Mouse (Mus musculus): ENCODE measurements around the gene Gstp2. TPM values are rescaled to one million over a fixed set of nuclear protein-coding genes. Genes with fewer than 3 reads are reported as not detected.
A peak's percentile ranks its signal among the peaks of the same experiment; 100 is the strongest.
"Not testable (repeated sequence)": the region's sequence is repeated elsewhere in the genome, so short reads cannot be mapped to it uniquely, and the experiment has no call there.

The Gstp2 gene
- polyA plus RNA-seq, 1 experiment, result 132 TPM

DNA sequence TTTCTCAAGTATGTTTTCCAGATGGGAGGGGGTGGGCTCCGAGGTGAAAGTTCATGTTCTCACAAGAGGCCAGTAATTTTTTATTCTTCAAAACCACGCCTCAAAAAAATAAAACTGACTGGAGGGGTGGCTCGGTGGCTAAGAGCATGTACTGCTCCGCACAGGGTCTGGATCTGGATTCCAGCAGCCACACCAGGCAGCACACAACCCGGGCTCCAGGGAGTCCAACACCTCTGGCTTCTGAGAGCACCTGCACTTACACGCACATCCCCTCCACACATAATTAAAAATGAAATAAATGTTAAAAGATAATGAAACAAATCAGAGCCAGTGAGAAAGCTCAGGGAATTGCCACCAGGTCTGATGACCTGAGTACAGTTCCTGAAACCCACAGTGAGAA lies 20.5 kb upstream of the Gstp2 start:
- TF ChIP-seq POLR2A (IDR thresholded peaks at IDR 0.05; ENCODE audit: low read depth, low read length) (no peak), CTCF (IDR thresholded peaks at IDR 0.05; ENCODE audit: extremely low read depth, insufficient read depth, insufficient read length, insufficient replicate concordance) (no peak)
- no peaks in the 10 kb centered on the region for H3K36me3 ChIP-seq (ENCODE audit: control insufficient read depth, insufficient read depth, low read length)
- peak overlapping the region; percentile 69 for H3K27ac ChIP-seq (ENCODE audit: insufficient read depth, low read length)
- H3K4me3 ChIP-seq (ENCODE audit: extremely low read depth, insufficient read depth, insufficient read length), result peak overlapping the region; percentile 16; the same call in 1 of the 2 replicates
- H3K27me3 ChIP-seq (ENCODE audit: control insufficient read depth, insufficient read depth, low read length), result no peaks in the 10 kb centered on the region
- 36% methylated on average over 6 of the region's 6 CpGs for WGBS
- DNase-seq (ENCODE audit: low read depth in 1 of 2, low spot score in 2 of 2), result no peak
- peaks cover 6% of the 10 kb centered on the region; the same call in 1 of the 2 replicates for H3K4me1 ChIP-seq (ENCODE audit: control insufficient read depth, insufficient read depth, insufficient read length)

DNA sequence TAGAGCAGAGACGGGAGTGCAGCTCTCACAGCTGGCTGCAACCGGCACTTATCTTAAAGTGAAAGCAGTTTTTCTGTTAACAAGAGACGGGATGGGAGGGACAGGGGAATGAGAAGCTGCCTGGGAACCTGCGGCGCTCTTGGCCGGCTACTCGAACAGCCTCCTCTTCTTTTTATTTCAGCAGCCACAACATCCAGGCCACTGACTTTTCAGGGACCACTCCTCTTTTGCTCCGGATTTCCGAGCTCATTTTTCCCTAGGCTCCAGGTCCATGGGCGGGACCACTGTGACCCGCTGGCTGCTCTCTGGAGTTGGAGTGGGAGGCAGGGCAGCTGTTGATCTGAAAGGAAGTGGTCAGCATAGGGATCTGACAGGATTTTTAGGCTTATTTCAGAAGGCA lies 18.7 kb upstream of the Gstp2 start:
- not testable (repeated sequence) for H3K4me3 ChIP-seq (ENCODE audit: extremely low read depth, insufficient read depth, insufficient read length); H3K27ac ChIP-seq (ENCODE audit: insufficient read depth, low read length); H3K36me3 ChIP-seq (ENCODE audit: control insufficient read depth, insufficient read depth, low read length)

DNA sequence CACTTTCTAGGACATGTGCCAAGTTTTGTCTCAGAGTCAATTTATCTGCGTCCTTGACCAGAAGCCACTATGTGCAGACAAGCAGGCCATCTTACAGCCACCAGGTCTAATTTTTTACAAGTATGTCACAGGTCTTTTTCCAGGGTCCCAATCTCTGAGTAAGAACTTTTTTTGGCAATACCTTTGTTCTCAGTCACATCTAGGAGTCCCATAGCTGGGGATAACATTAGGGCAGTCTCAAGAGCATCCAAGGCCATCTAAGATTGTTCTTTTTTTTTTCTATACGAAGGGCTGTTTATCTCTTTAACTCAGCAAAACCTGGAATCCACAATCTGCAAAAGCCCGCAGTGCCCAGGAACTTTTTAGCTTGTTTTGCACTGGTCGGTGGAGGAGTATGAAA lies 17.5 kb upstream of the Gstp2 start:
- not testable (repeated sequence) for H3K36me3 ChIP-seq (ENCODE audit: control insufficient read depth, insufficient read depth, low read length); H3K4me3 ChIP-seq (ENCODE audit: extremely low read depth, insufficient read depth, insufficient read length); H3K4me1 ChIP-seq (ENCODE audit: control insufficient read depth, insufficient read depth, insufficient read length); H3K27ac ChIP-seq (ENCODE audit: insufficient read depth, low read length); DNase-seq (ENCODE audit: low read depth in 1 of 2, low spot score in 2 of 2); H3K27me3 ChIP-seq (ENCODE audit: control insufficient read depth, insufficient read depth, low read length)
- 49% methylated on average over 4 of the region's 4 CpGs for WGBS

More for the DNA sequence above, 18.7 kb upstream of the Gstp2 start:
- not testable (repeated sequence) for DNase-seq (ENCODE audit: low read depth in 1 of 2, low spot score in 2 of 2); H3K4me1 ChIP-seq (ENCODE audit: control insufficient read depth, insufficient read depth, insufficient read length); H3K27me3 ChIP-seq (ENCODE audit: control insufficient read depth, insufficient read depth, low read length)
- 9% methylated on average over 7 of the region's 11 CpGs for WGBS

DNA sequence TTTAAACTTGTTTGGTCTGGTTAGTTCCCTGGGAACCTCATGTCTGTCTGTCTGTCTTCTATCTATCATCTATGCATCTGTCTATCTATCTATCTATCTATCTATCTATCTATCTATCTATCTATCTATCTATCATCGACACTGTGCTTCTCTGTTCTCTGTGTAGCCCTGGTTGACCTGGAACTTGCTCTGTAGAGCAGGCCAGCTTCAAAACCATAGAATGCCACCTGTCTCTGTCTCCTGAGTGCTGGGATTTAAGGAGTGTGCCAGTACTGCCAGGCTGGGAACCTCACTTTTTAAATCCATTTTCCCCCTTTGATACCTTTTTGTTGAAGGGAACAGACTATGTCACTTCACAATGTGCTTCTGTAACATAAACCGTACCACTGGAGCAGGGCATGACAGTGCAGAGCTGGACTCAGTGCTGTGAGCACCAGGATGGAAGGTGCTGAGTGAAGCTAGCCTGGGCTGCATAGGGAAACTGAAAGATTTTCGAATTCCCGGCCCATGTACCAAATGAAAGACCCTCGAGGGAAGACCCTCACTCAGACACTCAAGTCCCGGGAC lies 15.2 kb upstream of the Gstp2 start:
- H3K27ac ChIP-seq (ENCODE audit: insufficient read depth, low read length), result peak overlapping the region; percentile 42
- no peak overlapping the region; the same call in 1 of the 2 replicates for H3K4me3 ChIP-seq (ENCODE audit: extremely low read depth, insufficient read depth, insufficient read length)
- TF ChIP-seq CTCF (IDR thresholded peaks at IDR 0.05; ENCODE audit: extremely low read depth, insufficient read depth, insufficient read length, insufficient replicate concordance) (no peak), POLR2A (IDR thresholded peaks at IDR 0.05; ENCODE audit: low read depth, low read length) (no peak)
- H3K27me3 ChIP-seq (ENCODE audit: control insufficient read depth, insufficient read depth, low read length), result no peaks in the 10 kb centered on the region
- no peaks in the 10 kb centered on the region for H3K36me3 ChIP-seq (ENCODE audit: control insufficient read depth, insufficient read depth, low read length)
- DNase-seq (ENCODE audit: low read depth in 1 of 2, low spot score in 2 of 2), result no peak
- H3K4me1 ChIP-seq (ENCODE audit: control insufficient read depth, insufficient read depth, insufficient read length), result peaks cover 2% of the 10 kb centered on the region; the same call in 1 of the 2 replicates
- WGBS, result 70% methylated on average over 6 of the region's 6 CpGs

DNA sequence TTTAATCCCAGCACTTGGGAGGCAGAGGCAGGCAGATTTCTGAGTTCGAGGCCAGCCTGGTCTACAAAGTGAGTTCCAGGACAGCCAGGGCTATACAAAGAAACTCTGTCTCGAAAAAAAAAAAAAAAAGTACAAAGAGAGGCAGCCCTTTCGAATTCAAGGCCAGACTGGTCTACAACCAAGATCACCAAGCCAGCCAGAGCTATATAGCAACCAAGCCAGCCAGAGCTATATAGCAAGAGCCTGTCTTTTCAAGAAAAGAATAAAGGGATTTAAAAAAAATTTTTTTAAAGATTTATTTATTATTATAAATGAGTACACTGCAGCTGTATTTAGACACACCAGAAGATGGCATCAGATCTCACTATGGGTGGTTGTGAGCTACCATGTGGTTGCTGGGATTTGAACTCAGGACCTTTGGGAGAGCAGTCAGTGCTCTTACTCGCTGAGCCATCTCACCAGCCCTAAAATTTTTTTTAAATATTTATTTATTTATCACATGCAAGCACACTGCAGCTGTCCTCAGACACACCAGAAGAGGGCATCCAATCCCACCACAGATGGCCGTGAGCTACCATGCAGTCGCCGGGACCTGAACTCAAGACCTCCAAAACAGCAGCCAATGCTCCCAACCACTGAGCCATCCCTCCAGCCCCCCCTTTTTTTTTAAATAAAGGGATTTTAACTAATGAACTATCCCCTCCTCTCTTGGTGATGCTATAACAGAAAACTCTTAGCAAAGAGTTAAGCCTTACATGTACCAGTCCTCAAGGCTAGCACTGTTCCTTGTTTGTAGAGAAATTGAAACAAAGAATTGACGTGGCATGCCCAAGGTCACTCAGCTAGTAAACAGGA lies 14.4 kb upstream of the Gstp2 start:
- H3K36me3 ChIP-seq (ENCODE audit: control insufficient read depth, insufficient read depth, low read length); H3K4me3 ChIP-seq (ENCODE audit: extremely low read depth, insufficient read depth, insufficient read length); H3K4me1 ChIP-seq (ENCODE audit: control insufficient read depth, insufficient read depth, insufficient read length); DNase-seq (ENCODE audit: low read depth in 1 of 2, low spot score in 2 of 2); H3K27me3 ChIP-seq (ENCODE audit: control insufficient read depth, insufficient read depth, low read length): not testable (repeated sequence)
- 86% methylated on average over 8 of the region's 8 CpGs for WGBS
- peak overlapping the region; percentile 71; the same call in 1 of the 2 replicates for H3K27ac ChIP-seq (ENCODE audit: insufficient read depth, low read length)

DNA sequence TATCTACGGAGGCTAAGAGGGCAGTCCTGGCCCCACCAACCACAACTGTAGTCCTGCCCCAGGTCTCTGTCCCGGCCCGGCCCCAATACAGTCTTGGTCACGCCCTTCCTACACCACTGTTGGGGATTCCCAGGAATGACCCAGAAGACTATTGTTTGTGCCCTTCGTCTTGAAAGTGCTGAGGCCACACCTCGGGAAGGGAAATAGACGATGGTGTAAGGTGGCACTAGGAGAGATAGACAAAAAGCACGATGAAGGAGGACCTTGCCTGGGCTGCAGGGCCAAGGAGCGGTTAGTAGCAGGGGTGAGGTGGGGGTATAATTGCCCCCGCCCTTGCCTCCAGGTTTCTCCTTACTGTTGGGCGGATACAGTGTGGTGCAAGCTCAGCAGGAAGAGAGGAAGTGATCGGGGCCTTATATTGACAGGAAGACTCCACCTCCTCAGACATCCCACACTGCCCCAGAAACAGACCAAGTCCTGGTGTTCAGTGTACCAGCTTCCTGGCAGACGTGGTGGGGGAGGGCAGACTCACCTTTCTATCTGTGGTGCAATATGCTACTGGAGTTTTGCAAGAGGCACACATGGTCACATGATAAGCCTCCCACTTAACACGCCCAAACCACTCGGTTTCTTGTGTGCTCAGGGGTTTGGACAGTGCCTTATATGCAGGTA lies 13.4 kb upstream of the Gstp2 start, which contains the start of gene Gstp3:
Gene Gstp3, minus strand, starts transcription at position 501 of the 672 bp plus-strand sequence.
- DNase-seq (ENCODE audit: low read depth in 1 of 2, low spot score in 2 of 2), result no peak
- H3K4me1 ChIP-seq (ENCODE audit: control insufficient read depth, insufficient read depth, insufficient read length), result peaks cover 2% of the 10 kb centered on the region; the same call in 1 of the 2 replicates
- H3K27me3 ChIP-seq (ENCODE audit: control insufficient read depth, insufficient read depth, low read length), result no peaks in the 10 kb centered on the region
- peak within 1 kb of the TSS; percentile 35; the same call in 1 of the 2 replicates for H3K4me3 ChIP-seq (ENCODE audit: extremely low read depth, insufficient read depth, insufficient read length)
- TF ChIP-seq POLR2A (IDR thresholded peaks at IDR 0.05; ENCODE audit: low read depth, low read length), result no peak
- TF ChIP-seq CTCF (IDR thresholded peaks at IDR 0.05; ENCODE audit: extremely low read depth, insufficient read depth, insufficient read length, insufficient replicate concordance), result no peak
- no peaks in the 10 kb centered on the region for H3K36me3 ChIP-seq (ENCODE audit: control insufficient read depth, insufficient read depth, low read length)
- H3K27ac ChIP-seq (ENCODE audit: insufficient read depth, low read length), result peak within 1 kb of the TSS; percentile 71
- 35% methylated on average over 15 of the region's 15 CpGs for WGBS

DNA sequence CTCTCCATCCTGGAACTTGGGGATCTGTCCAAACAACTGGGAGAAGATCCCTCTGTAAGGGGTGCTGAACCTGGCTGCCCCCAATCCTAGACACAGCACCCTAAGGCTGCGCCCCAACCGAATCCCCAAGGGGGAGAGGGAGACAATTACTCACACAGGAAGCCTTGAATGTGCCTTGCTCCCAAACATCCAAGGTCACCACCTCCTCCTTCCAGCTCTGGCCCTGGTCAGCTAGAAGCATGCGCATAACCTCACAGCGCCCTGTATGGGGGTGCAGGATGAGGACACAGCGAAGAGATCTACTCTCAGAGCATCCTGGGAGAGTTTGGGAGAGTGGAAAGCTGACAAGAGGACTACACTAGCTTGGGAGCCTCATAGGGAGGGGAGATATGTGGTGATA lies 12.8 kb upstream of the Gstp2 start:
- TF ChIP-seq CTCF (IDR thresholded peaks at IDR 0.05; ENCODE audit: extremely low read depth, insufficient read depth, insufficient read length, insufficient replicate concordance), result no peak
- Histone ChIP-seq H3K27ac (ENCODE audit: insufficient read depth, low read length) (peak overlapping the region; percentile 71), H3K36me3 (ENCODE audit: control insufficient read depth, insufficient read depth, low read length) (no peaks in the 10 kb centered on the region), H3K4me3 (ENCODE audit: extremely low read depth, insufficient read depth, insufficient read length) (peak overlapping the region; percentile 35; the same call in 1 of the 2 replicates), H3K4me1 (ENCODE audit: control insufficient read depth, insufficient read depth, insufficient read length) (peaks cover 2% of the 10 kb centered on the region; the same call in 1 of the 2 replicates), H3K27me3 (ENCODE audit: control insufficient read depth, insufficient read depth, low read length) (no peaks in the 10 kb centered on the region)
- 88% methylated on average over 5 of the region's 5 CpGs for WGBS
- no peak for DNase-seq (ENCODE audit: low read depth in 1 of 2, low spot score in 2 of 2)
